Comparison of ENCODE assay signal across 18 mouse cellular contexts in genomic region chr5:136489450-136489849, GRCm38 (mm10).
"Had no signal": no experiment of that assay in that cellular context is flagged by ENCODE, and none has a peak within 500 bp of the region (broad histone marks: within the 10 kb centered on the region; RNA-seq: fewer than 3 reads in every experiment).

No protein-coding gene starts in this region.

- H3K9me3 ChIP-seq: limb, embryonic 12.5 days; liver, embryonic 12.5 days; lung, embryonic 15.5 days; megakaryocyte, embryonic 14.5 days; midbrain, embryonic 15.5 days; neural tube, embryonic 12.5 days; stomach, embryonic 15.5 days had no signal

- H3K4me2 ChIP-seq: limb, embryonic 12.5 days; liver, embryonic 12.5 days; lung, embryonic 15.5 days; midbrain, embryonic 11.5 days; midbrain, embryonic 15.5 days; neural tube, embryonic 12.5 days; stomach, embryonic 15.5 days had no signal

- DNase-seq: kidney, postnatal 10 days; kidney, postnatal 4 days; layer of hippocampus, postnatal 36 days; lung, postnatal 14 days; retina, postnatal 1 day; right cerebral cortex, postnatal 4 days; spleen, adult 18-20 months; thymus, adult 2 months; thymus, postnatal 25 days had no signal

- H3K9ac ChIP-seq: limb, embryonic 12.5 days; liver, embryonic 12.5 days; lung, embryonic 15.5 days; midbrain, embryonic 15.5 days; neural tube, embryonic 12.5 days; stomach, embryonic 15.5 days had no signal

- H3K27ac ChIP-seq: limb, embryonic 12.5 days; liver, embryonic 12.5 days; lung, embryonic 15.5 days; macrophage; midbrain, embryonic 15.5 days; neural tube, embryonic 12.5 days; stomach, embryonic 15.5 days had no signal

- H3K27me3 ChIP-seq: limb, embryonic 12.5 days; liver, embryonic 12.5 days; lung, embryonic 15.5 days; megakaryocyte, embryonic 14.5 days; midbrain, embryonic 15.5 days; neural tube, embryonic 12.5 days; stomach, embryonic 15.5 days had no signal

- H3K4me3 ChIP-seq: limb, embryonic 12.5 days; liver, embryonic 12.5 days; lung, embryonic 15.5 days; megakaryocyte, embryonic 14.5 days; midbrain, embryonic 15.5 days; neural tube, embryonic 12.5 days; stomach, embryonic 15.5 days had no signal

- ATAC-seq: liver, embryonic 12.5 days; midbrain, embryonic 15.5 days had no signal

- H3K4me1 ChIP-seq: midbrain, embryonic 15.5 days; neural tube, embryonic 12.5 days had no signal

- H3K36me3 ChIP-seq: midbrain, embryonic 15.5 days had no signal
